Mouse (Mus musculus) hindbrain, embryonic 10.5 days (tissue): ENCODE measurements at regions not wholly inside any gene's neighbourhood (a gene's known extent, or its start where the extent isn't known, plus 50 kb on each side); places are given as distances from the start of the nearest gene placed in this dataset.

Experiments used
- DNase-seq: peaks from one replicate; pipeline ENCODE4 v3.0.0-alpha.2; 2017; ENCODE audit warnings: low spot score
- H3K27ac ChIP-seq: fragments of 300-500 bp; sonication (generic); 2 replicates; pipeline ENCODE4 v1.5.1; 2016; ENCODE audit warnings: mild to moderate bottlenecking, moderate library complexity
- H3K27me3 ChIP-seq: fragments of 300-500 bp; sonication (generic); 2 replicates; pipeline ENCODE4 v1.6.1; 2016; ENCODE audit warnings: mild to moderate bottlenecking; ENCODE audit not compliant: poor library complexity, insufficient read depth, severe bottlenecking
- H3K36me3 ChIP-seq: fragments of 300-500 bp; sonication (generic); 2 replicates; pipeline ENCODE4 v1.6.1; 2016; ENCODE audit warnings: mild to moderate bottlenecking, moderate library complexity
- H3K4me1 ChIP-seq: fragments of 300-500 bp; sonication (generic); replicated peaks from 2 replicates; pipeline ENCODE4 v1.6.1; 2016; ENCODE audit warnings: mild to moderate bottlenecking
- H3K4me3 ChIP-seq: fragments of 300-500 bp; sonication (generic); 2 replicates; pipeline ENCODE4 v1.5.1; 2016; ENCODE audit warnings: mild to moderate bottlenecking, moderate library complexity
- H3K9me3 ChIP-seq: fragments of 300-500 bp; sonication (generic); 2 replicates; pipeline ENCODE4 v1.6.1; 2016; ENCODE audit warnings: mild to moderate bottlenecking, moderate library complexity
- WGBS: fragments of 180-500 bp; shearing (Covaris S2); methylation state at CpG from one replicate; pipeline ENCODE4 v1.1.7; 2016; 5-methylcytosine and 5-hydroxymethylcytosine counted together

- DNase-seq, result no peak
Observed at GRCm38 (mm10) chr8:11107435-11107834, 99.2 kb upstream of the Irs2 start.

DNA sequence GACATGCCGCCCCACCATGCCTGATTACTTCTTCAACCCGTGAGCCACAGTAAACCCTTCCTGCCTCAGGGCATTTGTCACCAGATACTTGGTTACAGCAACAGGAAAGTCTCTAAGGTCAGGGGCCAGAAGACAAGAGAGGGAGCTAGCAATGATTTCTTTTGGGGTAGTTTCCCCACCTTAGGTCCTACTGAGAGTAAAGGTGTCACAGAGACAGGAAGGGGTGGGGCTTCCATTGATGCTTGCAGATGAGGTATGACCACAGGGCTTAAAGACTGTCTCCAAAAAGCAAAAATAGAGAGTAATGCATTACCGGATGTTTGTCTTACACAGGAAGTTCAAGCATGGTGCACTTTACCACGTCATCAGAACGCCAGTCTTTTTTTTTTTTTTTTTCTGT lies 98.8 kb upstream of the Irs2 start:
- no peaks in the 10 kb centered on the region for H3K36me3 ChIP-seq
- H3K27me3 ChIP-seq, result no peaks in the 10 kb centered on the region
- DNase-seq, result no peak
- H3K4me3 ChIP-seq, result no peak overlapping the region
- no peak overlapping the region for H3K27ac ChIP-seq
- WGBS, result 88% methylated on average over 5 of the region's 5 CpGs
- H3K9me3 ChIP-seq, result no peaks in the 10 kb centered on the region
- peaks cover 10% of the 10 kb centered on the region; the same call in 1 of the 2 replicates for H3K4me1 ChIP-seq

More at GRCm38 (mm10) chr8:11107435-11107834, 99.2 kb upstream of the Irs2 start:
- H3K36me3 ChIP-seq, result no peaks in the 10 kb centered on the region
- H3K27me3 ChIP-seq, result no peaks in the 10 kb centered on the region
- H3K4me1 ChIP-seq, result peaks cover 10% of the 10 kb centered on the region; the same call in 1 of the 2 replicates
- no peaks in the 10 kb centered on the region for H3K9me3 ChIP-seq
- H3K4me3 ChIP-seq, result no peak overlapping the region
- H3K27ac ChIP-seq, result no peak overlapping the region
- WGBS, result 90% methylated on average over 1 of the region's 1 CpGs

DNA sequence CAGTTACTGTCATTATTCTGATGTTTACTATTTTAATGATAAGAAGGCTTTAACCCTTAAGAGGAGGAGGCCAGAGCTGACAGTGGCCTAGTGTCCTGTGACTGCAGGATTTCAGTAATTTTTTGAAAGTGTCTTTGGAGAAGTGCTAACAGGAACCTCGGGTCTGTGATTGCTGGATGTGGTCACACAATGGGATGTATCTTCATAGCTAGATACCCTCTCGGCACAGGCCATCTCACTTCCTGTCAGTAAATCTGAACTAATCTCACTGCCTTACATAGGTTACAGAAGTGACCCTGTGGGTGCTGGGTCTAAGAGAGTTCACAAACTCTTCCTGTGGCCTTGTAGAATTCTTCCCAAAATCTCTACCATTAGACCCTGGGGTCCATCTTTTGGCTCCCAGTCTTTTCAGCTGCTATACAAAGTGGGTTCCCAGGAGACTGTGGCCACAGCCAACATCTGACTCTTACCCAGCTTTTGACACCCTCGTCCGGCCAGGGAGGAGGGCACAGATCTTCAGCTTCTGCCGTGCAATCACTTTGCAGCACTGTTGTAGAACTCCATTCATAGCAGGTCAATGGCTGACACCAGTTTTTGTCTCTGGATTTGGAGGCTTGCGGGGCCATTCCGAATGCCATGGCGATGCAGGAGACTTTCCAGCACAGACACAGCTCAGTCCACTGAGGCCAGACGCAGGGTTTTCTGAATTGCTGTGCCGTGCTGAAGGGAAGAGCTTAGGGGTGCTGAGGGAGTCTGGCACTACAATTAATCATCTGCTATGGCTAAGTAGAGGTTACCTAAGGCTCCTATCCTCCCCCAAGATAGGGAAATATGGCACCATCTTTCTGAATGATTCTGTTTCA lies 95.7 kb upstream of the Irs2 start:
- no peaks in the 10 kb centered on the region for H3K36me3 ChIP-seq
- no peak overlapping the region for H3K4me3 ChIP-seq
- 62% methylated on average over 10 of the region's 10 CpGs for WGBS
- 0 out of 2 replicates have a peak overlapping the region, but pooled peaks have one; percentile 5 for H3K27ac ChIP-seq
- no peak for DNase-seq
- H3K9me3 ChIP-seq, result no peaks in the 10 kb centered on the region
- peaks cover 10% of the 10 kb centered on the region; the same call in 1 of the 2 replicates for H3K4me1 ChIP-seq
- no peaks in the 10 kb centered on the region for H3K27me3 ChIP-seq

GRCm38 (mm10) chr8:11100310-11100709 lies 92.1 kb upstream of the Irs2 start:
- Histone ChIP-seq H3K4me3 (no peak overlapping the region), H3K36me3 (no peaks in the 10 kb centered on the region), H3K27ac (no peak overlapping the region), H3K27me3 (no peaks in the 10 kb centered on the region), H3K9me3 (no peaks in the 10 kb centered on the region), H3K4me1 (peaks cover 21% of the 10 kb centered on the region)
- no peak for DNase-seq
- 88% methylated on average over 3 of the region's 3 CpGs for WGBS

DNA sequence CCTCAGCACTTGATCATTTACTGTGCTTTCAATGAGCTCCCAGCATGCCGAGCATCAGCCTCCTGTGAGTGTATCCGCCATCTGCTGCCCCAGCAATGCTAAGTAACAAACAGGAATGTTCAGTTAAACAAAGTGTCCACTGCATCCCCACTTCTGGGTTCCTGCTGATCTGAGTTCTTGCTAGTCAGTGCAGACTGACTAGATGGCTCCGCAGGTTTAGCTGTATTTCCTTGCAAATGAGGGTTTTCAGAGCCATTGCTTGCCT lies 91.3 kb upstream of the Irs2 start:
- H3K9me3 ChIP-seq, result no peaks in the 10 kb centered on the region
- H3K27ac ChIP-seq, result no peak overlapping the region
- no peaks in the 10 kb centered on the region for H3K36me3 ChIP-seq
- H3K4me1 ChIP-seq, result peaks cover 19% of the 10 kb centered on the region
- 73% methylated on average over 3 of the region's 3 CpGs for WGBS
- no peak overlapping the region for H3K4me3 ChIP-seq
- no peak for DNase-seq
- H3K27me3 ChIP-seq, result no peaks in the 10 kb centered on the region

DNA sequence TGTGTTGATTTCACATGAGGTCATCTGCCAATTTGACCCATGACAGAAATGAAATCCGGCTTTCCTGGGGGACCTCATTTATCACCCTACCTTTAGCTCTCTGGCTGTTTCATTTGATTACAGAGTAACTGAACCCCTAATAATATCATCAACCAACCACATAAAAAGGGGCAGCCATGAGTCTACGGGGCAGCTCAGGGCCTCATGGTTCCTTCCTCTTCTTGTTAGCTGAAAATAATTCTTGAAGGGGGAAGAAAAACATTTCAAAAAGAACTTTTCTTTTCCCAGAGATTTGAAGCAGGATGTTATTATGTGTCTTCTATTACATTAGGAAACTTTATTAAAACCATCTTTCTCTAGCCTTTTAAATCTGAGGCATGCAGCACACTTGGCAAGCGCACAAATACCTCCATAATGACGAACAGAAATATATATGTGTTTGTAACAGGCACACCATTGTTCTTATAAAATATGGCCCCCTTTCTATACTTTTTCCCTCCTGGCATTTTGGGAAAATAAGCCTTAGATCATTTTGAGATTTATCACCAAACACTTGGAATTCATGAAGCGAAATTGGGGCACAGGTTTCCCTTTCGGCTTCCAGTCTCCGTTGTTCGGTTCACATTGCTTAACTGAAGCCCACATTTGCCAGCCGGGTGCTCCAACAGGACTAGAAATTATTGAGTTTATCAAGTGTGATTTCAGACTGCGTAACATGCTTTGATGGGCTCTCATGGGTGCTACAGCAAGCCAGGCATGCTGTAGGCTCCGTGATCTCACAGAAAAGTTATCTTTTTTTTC lies 90.7 kb upstream of the Irs2 start:
- H3K4me3 ChIP-seq, result no peak overlapping the region
- H3K27me3 ChIP-seq, result no peaks in the 10 kb centered on the region
- DNase-seq, result no peak
- 84% methylated on average over 11 of the region's 11 CpGs for WGBS
- H3K4me1 ChIP-seq, result peaks cover 14% of the 10 kb centered on the region
- no peak overlapping the region for H3K27ac ChIP-seq
- H3K9me3 ChIP-seq, result no peaks in the 10 kb centered on the region
- H3K36me3 ChIP-seq, result no peaks in the 10 kb centered on the region

DNA sequence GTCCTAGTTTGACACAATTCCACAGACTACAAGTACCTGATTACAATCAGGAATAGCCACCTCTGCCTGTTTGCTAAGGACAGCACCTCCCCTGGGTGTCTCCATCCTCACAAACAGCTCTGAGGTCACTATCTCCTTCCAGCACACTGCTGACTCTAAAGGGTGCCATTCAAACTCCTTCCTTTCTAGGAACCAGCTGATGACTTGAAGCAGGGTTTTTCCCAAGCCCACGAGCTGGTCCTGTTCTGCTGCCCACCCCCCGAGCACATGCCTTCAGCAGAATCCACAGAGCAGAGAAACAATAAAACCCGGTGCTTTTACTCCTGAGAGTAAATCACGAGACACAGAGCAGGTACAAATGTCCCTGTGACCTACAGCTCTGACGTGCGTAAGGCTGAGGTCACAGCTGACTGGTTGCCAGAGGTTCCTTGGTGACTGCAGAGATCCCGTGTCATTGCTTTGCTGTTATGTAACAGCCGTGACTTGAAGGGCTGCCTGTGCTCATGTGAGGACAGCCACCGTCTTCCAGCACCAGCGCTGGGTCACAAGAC lies 90.0 kb upstream of the Irs2 start:
- Histone ChIP-seq H3K36me3 (no peaks in the 10 kb centered on the region), H3K27me3 (no peaks in the 10 kb centered on the region), H3K4me3 (no peak overlapping the region), H3K4me1 (peaks cover 11% of the 10 kb centered on the region), H3K9me3 (no peaks in the 10 kb centered on the region), H3K27ac (0 out of 2 replicates have a peak overlapping the region, but pooled peaks have one; percentile 13)
- DNase-seq, result no peak
- 60% methylated on average over 10 of the region's 10 CpGs for WGBS

GRCm38 (mm10) chr8:11097813-11098212 lies 89.6 kb upstream of the Irs2 start:
- no peak overlapping the region for H3K27ac ChIP-seq
- H3K4me1 ChIP-seq, result peaks cover 11% of the 10 kb centered on the region
- H3K27me3 ChIP-seq, result no peaks in the 10 kb centered on the region
- no peaks in the 10 kb centered on the region for H3K36me3 ChIP-seq
- no peaks in the 10 kb centered on the region for H3K9me3 ChIP-seq
- no peak overlapping the region for H3K4me3 ChIP-seq
- DNase-seq, result no peak
- 83% methylated on average over 3 of the region's 3 CpGs for WGBS

DNA sequence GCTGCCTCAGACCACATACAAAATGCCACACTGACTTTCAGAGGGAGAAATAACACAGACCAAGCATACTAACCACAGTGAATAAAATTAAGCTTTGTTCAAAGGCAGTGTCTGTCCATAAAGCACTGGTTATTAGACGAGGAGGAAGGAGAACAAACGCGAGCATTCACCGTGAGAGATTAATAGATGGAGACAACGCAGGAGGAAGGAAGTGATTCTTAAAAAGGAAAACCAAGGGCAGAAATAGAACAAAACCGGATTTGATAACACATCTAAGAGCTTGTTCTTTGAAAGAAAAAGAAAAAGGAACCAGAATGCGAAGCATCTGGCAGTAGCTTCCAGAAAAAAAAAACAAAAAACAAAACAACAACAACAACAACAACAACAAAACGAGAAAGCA lies 86.3 kb upstream of the Irs2 start:
- Histone ChIP-seq H3K27me3 (no peaks in the 10 kb centered on the region), H3K36me3 (no peaks in the 10 kb centered on the region), H3K4me1 (peaks cover 11% of the 10 kb centered on the region), H3K9me3 (no peaks in the 10 kb centered on the region), H3K27ac (no peak overlapping the region), H3K4me3 (no peak overlapping the region)
- WGBS, result 78% methylated on average over 8 of the region's 8 CpGs
- no peak for DNase-seq

- Histone ChIP-seq H3K9me3 (no peaks in the 10 kb centered on the region), H3K36me3 (no peaks in the 10 kb centered on the region), H3K4me1 (no peaks in the 10 kb centered on the region), H3K4me3 (no peak overlapping the region), H3K27ac (peak overlapping the region; percentile 53; the same call in 1 of the 2 replicates), H3K27me3 (no peaks in the 10 kb centered on the region)
- no peak for DNase-seq
- WGBS, result 69% methylated on average over 4 of the region's 4 CpGs
Observed at GRCm38 (mm10) chr8:11092348-11092747, 84.1 kb upstream of the Irs2 start.

- Histone ChIP-seq H3K27me3 (no peaks in the 10 kb centered on the region), H3K36me3 (no peaks in the 10 kb centered on the region), H3K4me3 (no peak overlapping the region), H3K27ac (peak overlapping the region; percentile 53; the same call in 1 of the 2 replicates), H3K9me3 (no peaks in the 10 kb centered on the region), H3K4me1 (no peaks in the 10 kb centered on the region)
- 85% methylated on average over 3 of the region's 3 CpGs for WGBS
- no peak for DNase-seq
Observed at GRCm38 (mm10) chr8:11091675-11092345, 83.6 kb upstream of the Irs2 start.

DNA sequence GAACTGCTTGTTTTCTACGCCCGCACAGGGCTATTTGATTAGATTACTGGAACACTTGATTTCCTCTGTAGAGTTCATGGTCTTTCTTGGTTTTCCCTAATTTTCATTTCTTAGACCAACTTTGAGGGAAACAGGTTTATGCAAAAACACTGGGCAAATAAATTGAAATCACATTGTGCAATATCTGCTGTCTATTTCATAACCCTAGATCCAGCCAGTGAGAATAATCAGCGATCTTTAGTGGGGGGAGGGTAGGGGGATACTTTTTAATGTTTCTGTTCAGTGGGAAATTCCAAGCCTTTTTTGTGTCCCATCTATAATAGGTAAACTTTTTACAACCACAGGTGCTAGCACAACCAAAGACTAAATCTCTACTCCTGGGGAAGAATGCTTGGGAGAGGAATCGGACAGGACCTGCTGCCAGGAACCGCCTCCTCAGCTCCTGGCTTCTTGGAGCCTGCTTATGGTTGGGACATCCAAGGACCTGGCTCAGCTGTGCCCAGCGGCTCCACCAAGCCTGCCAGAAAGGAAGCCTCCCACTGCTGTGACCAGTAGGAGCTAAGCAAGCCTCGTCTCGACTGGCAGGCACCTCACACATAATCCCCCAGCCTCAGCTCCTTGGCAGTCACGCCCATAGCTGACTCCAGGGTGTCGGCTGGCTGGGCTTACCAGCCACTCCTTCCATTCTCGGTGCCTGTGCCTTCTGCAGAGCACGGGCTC lies 80.8 kb upstream of the Irs2 start:
- H3K9me3 ChIP-seq, result no peaks in the 10 kb centered on the region
- no peak overlapping the region for H3K27ac ChIP-seq
- no peaks in the 10 kb centered on the region for H3K36me3 ChIP-seq
- no peak for DNase-seq
- no peaks in the 10 kb centered on the region; the same call in 1 of the 2 replicates for H3K4me1 ChIP-seq
- no peak overlapping the region for H3K4me3 ChIP-seq
- H3K27me3 ChIP-seq, result no peaks in the 10 kb centered on the region
- 55% methylated on average over 12 of the region's 12 CpGs for WGBS
